Mouse (Mus musculus): ENCODE results near the gene Cog1. TPM values are rescaled to one million over a fixed set of nuclear protein-coding genes. Genes with fewer than 3 reads are reported as not detected.

Cog1 gene
- total RNA-seq, 4 experiments from 2014 or later: 18.4 to 24.6 (median 20.6) TPM

DNA sequence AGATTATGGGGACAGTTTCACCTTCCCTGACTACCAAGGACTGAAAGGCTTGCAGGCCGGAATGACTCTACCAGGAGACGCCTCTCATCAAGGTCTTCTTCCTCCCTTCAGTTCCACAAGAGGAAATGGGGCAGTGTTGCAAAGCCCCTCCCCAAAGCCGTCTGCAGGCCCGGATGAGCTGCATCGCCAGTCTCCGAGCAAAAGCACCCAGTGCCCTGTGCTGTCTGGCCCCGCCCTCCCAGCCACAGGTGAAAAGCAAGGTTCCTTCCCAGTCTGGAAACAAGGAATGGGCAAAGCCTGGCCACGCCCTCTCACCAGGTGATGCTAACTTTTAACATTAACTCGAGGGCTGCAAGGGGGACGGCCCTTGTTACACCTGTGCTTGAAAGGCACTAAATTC lies 17.7 kb downstream of the Cog1 start:
- DNase-seq (ENCODE audit: low spot score in 2 of 2): no peak

GRCm38 (mm10) chr11:113667122-113667521 lies 18.2 kb downstream of the Cog1 start:
- DNase-seq (ENCODE audit: low spot score in 2 of 2): no peak

DNA sequence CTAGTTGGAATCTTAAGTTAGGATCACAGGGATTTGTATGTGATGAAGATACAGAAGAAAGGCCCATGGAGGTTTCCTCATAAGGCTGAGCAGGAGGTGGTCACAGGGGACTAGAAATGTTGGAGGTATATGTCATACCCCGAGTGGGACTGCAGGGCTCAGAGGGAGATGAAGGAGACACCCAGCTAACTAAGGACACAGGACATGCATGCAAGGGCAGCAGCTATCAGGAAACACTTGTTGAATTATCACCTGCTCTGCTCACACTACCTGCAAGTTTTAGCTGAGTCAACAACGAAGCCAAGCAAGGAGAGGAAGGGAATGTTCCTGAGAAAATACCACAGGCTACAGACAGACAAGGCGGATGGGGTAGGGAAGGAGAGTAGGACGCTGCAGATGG lies 18.7 kb downstream of the Cog1 start:
- DNase-seq (ENCODE audit: low spot score in 2 of 2): no peak

- DNase-seq (ENCODE audit: low spot score in 2 of 2): no peak
These were observed 19.9 kb downstream of the Cog1 start for GRCm38 (mm10) chr11:113668857-113669256.

- DNase-seq (ENCODE audit: low spot score in 2 of 2): no peak
These were observed 20.7 kb downstream of the Cog1 start for GRCm38 (mm10) chr11:113669711-113670110.

- no peak for DNase-seq (ENCODE audit: low spot score in 2 of 2)
These were observed 24.6 kb downstream of the Cog1 start for GRCm38 (mm10) chr11:113673614-113674013.

DNA sequence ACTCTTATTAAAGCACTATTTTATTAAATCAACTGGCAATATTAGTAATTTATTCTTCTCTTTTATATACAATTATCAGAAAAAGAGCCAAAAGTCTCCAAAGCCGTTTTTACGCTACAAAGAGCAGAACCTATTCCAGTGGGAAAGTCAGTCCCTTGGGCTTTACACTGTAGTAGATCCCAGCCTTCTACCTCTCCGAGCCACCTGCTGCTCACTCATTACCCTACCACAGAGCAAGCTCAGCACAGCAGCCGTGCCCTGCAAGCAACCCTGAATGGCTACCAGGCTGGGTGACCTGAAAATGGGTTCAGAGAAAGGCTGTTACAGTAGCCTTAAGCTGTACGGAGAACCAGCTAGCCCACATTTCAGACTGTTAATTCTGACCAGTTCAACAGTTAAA lies 25.6 kb downstream of the Cog1 start:
- no peak for DNase-seq (ENCODE audit: low spot score in 2 of 2)

- DNase-seq (ENCODE audit: low spot score in 2 of 2): no peak
These were observed 27.9 kb downstream of the Cog1 start for GRCm38 (mm10) chr11:113676847-113677246.

DNA sequence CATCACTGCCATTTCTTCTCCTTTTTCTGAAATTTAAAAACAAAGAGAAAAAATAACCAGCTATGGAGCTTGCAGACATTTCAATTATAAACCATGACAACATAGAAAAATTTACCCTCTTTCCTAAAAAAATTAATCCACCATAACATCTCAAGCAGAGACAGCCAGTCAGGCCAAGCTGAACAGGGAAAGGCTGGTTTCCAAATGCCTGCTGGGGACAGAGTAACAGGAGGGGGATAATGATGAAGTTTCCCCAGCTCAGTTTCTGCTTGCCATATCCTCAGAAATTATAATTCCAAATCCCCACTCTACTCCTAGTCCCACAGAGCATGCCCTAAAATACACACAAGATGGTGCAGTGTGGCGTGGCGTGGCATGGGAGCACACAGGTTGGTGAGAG lies 28.4 kb downstream of the Cog1 start:
- DNase-seq (ENCODE audit: low spot score in 2 of 2): no peak

DNA sequence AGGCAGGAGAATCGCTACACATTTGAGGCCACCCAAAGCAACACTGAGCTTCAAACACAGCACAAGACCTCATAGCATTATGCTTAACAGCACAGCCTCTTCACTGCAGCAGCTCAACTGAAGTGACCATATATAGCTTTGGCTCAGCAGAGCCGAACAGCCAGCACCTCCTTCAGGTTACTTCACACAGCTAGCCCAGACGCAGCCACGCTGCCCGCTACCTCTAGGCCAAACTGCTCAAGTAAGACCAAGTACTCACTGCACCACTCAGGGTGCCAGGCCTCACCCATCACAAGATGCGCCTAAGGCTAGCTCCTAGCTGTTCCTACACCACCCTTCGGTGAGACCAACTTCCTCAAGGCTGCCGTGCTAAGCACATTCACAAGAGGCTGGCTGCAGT lies 29.4 kb downstream of the Cog1 start:
- DNase-seq (ENCODE audit: low spot score in 2 of 2): no peak

- DNase-seq (ENCODE audit: low spot score in 2 of 2): no peak
These were observed 32.0 kb downstream of the Cog1 start for GRCm38 (mm10) chr11:113680954-113681353.

DNA sequence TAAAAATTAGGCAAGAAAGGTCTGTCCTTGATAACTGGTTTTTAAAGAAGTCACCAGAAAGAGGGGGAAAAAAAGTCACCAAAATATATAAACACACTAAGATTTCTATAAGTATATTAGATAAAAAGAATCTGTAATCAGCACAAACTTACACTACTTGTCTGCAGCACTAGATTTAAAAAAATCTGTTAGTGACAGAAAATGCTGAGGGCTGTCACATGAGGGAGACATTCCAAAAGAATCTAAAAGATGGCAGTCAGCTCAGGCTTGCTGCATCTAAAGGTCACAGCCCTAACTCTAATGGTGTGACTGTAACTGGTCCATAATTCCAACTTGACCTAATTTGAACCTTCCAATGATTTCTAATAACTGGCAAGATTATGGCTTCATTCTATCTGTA lies 33.0 kb downstream of the Cog1 start:
- DNase-seq (ENCODE audit: low spot score in 2 of 2): no peak

- peak in 1 of 2 experiments; percentile 15 for DNase-seq (ENCODE audit: low spot score in 2 of 2)
These were observed 34.1 kb downstream of the Cog1 start for GRCm38 (mm10) chr11:113682897-113683626.

- DNase-seq (ENCODE audit: low spot score in 2 of 2): no peak
These were observed 34.6 kb downstream of the Cog1 start for GRCm38 (mm10) chr11:113683627-113683956.

DNA sequence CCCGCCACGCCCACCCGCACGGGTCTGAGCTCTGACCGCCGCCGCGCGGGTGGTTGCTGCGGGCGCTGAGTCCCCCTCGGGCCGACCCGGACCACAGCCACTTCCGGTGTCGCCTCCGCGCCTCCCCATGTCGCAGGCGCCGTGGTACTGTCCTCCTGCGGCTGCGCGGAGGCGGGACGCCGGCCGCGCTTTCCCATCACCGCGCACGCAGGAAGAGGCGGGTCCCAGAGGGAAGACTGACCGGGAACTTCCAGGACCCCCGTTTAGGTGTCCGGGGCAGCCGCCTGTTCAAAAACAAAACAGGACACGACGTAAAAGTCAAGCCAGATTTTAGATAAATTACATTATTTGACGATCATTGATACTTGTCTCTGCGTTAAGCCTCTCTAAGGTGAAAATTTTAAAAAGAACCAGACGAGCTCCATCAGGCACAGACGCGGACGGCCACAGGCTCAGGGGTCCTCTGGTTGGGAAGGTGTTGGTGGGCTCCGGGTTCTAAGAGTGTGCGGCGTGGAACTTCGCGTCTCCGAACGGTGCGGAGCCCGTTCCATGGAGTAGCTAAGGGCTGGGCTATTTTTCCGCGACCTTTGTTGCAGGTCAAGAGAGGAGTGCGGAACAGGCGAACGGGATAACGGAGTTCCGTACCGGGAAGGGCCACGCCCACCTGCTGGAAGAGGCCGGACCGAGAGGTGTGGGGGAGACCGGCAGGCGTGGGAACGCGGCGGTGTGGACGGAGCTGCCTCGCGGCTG lies 35.2 kb downstream of the Cog1 start, which contains the start of the genes Fam104a and D11Wsu47e:
Fam104a (minus strand) TSS at position 199 of the 750 bp plus-strand sequence.
D11Wsu47e (plus strand) TSS at position 456 of the 750 bp plus-strand sequence.
- peak; percentile 91 to 94 for DNase-seq (ENCODE audit: low spot score in 2 of 2)

DNA sequence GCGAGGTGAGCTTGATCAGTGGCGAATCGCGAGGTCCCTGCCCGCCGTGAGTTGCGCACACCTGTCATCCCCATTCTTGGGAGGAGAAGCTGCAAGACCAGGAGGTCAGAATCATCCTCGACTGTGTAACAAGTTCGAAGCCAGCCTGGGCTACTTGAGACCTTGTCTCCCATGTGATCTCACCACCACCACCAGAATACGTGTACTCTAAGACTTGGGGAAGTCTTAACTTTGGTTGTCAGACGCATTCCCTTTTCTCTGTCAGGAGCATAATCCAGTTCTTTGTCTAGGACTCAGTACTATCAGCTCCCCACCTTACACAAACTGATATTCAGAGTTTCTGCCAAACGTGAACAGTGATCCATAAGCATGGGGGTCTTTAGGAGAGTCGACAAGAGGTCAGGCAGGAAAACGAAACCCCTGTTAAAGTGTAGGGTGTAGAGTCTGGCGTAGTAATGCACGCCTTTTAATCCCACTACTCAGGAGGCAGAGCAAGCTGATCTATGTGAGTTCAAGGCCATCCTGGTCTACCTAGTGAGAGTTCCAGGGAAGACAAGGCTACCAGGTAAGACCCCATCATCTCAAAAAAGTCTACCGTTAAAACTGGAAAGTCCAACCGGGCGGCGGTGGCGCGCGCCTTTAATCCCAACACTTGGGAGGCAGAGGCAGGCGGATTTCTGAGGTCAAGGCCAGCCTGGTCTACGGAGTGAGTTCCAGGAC lies 35.9 kb downstream of the Cog1 start:
- DNase-seq (ENCODE audit: low spot score in 2 of 2): no peak

DNA sequence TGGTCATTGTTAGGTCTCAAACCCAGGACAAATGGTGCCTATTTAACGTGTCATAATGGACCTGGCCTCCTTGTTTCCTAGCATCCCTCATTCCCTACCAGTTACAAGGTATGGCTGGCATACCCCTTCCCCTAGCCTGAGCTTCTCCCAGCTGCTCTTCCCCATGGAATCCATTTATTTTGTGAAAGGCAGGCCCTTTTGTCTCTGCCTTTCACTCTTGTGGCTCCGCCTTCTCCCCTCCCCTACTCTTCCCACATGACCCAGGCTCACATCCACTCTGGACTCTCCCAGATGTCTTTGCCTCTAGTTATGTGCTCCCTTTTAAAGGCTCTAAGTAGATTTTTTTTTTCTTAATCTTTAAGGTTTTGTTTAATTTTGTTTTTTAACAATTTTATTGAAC lies 38.1 kb downstream of the Cog1 start:
- no peak for DNase-seq (ENCODE audit: low spot score in 2 of 2)

DNA sequence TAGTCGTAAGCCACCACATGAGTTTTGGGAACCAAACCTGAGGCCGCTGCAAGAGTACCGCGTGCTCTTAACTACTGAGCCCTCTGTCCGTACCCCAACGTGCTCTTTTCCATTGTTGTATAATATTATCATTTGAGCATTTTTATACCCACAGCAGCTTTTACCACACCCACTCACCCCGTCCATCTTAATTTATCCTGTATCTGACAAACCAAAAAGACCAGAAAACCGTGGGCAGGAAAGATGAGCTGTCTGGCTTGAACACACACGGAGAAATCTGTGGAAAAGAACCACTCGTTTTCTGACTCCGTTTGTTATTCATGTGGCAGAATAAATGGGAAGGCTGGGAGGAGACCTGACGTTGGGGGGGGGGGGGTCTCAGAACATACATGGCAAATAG lies 41.5 kb downstream of the Cog1 start:
- DNase-seq (ENCODE audit: low spot score in 2 of 2): no peak

DNA sequence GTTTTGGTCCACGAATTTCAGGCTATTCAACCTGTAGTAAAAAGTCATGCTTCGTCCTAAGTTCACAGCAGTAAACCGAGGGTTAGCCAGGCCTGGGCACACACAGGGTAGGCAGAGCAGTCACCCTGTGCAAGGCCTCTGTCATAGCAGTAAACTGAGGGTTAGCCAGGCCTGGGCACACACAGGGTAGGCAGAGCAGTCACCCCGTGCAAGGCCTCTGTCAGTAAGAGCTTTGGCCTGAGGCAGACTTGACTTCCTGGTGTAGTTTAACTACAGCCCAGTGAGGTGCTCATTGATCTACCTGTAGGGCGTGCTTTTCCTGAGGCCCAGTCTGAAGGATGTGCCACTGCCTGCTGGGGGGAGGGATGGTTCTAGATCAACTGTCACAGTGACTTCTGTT lies 42.3 kb downstream of the Cog1 start:
- DNase-seq (ENCODE audit: low spot score in 2 of 2): no peak

- no peak for DNase-seq (ENCODE audit: low spot score in 2 of 2)
These were observed 42.9 kb downstream of the Cog1 start for GRCm38 (mm10) chr11:113691851-113692250.

DNA sequence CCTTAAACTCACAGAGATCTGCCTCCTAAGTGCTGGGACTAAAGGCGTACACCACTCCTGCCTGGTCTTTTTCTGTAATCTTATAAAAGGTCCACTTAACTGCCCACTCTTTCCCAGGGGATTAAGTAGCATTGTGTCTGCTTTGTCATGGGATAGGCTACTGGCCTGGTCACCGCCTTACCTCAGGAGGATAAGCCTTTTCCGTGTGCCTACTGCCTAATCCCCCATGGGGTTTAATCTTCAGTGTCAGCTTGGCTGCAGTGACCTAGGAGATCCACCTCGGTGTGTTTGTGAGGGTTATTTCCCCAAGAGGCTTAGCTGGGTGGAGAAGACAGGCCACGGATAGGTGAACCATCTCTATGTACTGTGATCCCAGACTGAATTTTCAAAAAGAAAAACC lies 48.6 kb downstream of the Cog1 start:
- no peak for DNase-seq (ENCODE audit: low spot score in 2 of 2)

- DNase-seq (ENCODE audit: low spot score in 2 of 2): no peak
These were observed 49.1 kb downstream of the Cog1 start for GRCm38 (mm10) chr11:113698013-113698545.
